Comparison of ENCODE assay signal across 8 mouse cellular contexts in genomic region chr5:103927429-103928195, GRCm38 (mm10). TPM values are rescaled to one million over a fixed set of nuclear protein-coding genes. Genes with fewer than 3 reads are reported as not detected.
DNase-seq lines count a peak whose midpoint lies in the region; ATAC-seq lines count a peak whose summit lies in the region.

No protein-coding gene starts in this region.

- no peaks in the 10 kb centered on the region for H3K27me3 ChIP-seq in lung, embryonic 15.5 days

- peak overlapping the region; percentile 62 for H3K27ac ChIP-seq in lung, embryonic 15.5 days

- ATAC-seq in hematopoietic stem cell, adult 5-6 weeks (replicated peaks in 1 of 2; ENCODE audit: insufficient read depth in 1 of 2, low FRiP score in 2 of 2, low TSS enrichment in 1 of 2, low read depth in 1 of 2, poor library complexity in 2 of 2, severe bottlenecking in 2 of 2) = peak; percentile 90 to 95
- peak; percentile 52 for ATAC-seq in lung, embryonic 15.5 days (ENCODE audit: borderline replicate concordance, extremely low read depth, low FRiP score, low TSS enrichment)

- 16% methylated on average over 27 of the region's 27 CpGs for WGBS in lung, embryonic 15.5 days

- no peaks in the 10 kb centered on the region for H3K36me3 ChIP-seq in lung, embryonic 15.5 days

- H3K9ac ChIP-seq in lung, embryonic 15.5 days = peak overlapping the region; percentile 32; the same call in 1 of the 2 replicates

- H3K9me3 ChIP-seq in lung, embryonic 15.5 days = no peaks in the 10 kb centered on the region

- peak; percentile 87 for DNase-seq in MEL-GATA-1-ER (ENCODE audit: extremely low read depth, low read depth)
- DNase-seq in cerebellum, adult 8-10 months = peak; percentile 89
- peak; percentile 93 for DNase-seq in forelimb bud, embryonic 11.5 days (ENCODE audit: low read depth, low spot score)
- DNase-seq in layer of hippocampus, adult 8-10 months (ENCODE audit: low spot score in 2 of 2) = peak; percentile 71 to 95
- DNase-seq in ovary, postnatal 10 days (ENCODE audit: low spot score) = peak; percentile 88
- DNase-seq in thymus, postnatal 10 days (ENCODE audit: low spot score in 2 of 2) = peak; percentile 79 to 95

- H3K4me1 ChIP-seq in lung, embryonic 15.5 days = peaks cover 12% of the 10 kb centered on the region

- H3K4me3 ChIP-seq in lung, embryonic 15.5 days = peak overlapping the region; percentile 32

- peak overlapping the region; percentile 61 for H3K4me2 ChIP-seq in lung, embryonic 15.5 days

RNA-seq across cellular contexts. Expression of gene Klhl8, which starts 16.6 kb away (rescaled TPM):
- total RNA-seq in hematopoietic stem cell, adult 5-6 weeks (2017) = 1.7 and 3.4 TPM in 2 replicates
- 10 to 100 TPM; 28.9 to 33.5 (median 30.9) TPM for total RNA-seq in layer of hippocampus, adult 8-10 months (2022)
- polyA plus RNA-seq in lung, embryonic 15.5 days (2015; fragmentation: Nextera tagmentation; extraction: Ambion mirVana) = 10.2 and 10.8 TPM in 2 replicates

RNA-seq across cellular contexts. Expression of gene Hsd17b13, which starts 49.6 kb away (rescaled TPM):
- not detected in 2 replicates for total RNA-seq in hematopoietic stem cell, adult 5-6 weeks (2017)
- not detected for total RNA-seq in layer of hippocampus, adult 8-10 months (2022)
- polyA plus RNA-seq in lung, embryonic 15.5 days (2015; fragmentation: Nextera tagmentation; extraction: Ambion mirVana) = 0.22 and 0.38 TPM in 2 replicates

Comparison
In these comparisons a context has a peak if more than half of its experiments do, and no peak if none do; other contexts are left out.
1. Peak in every context shown above with its lines: DNase-seq, ATAC-seq, H3K4me3 ChIP-seq and H3K27ac ChIP-seq.